Mouse (Mus musculus) yolk sac, embryonic 10.5 days (tissue): Measurements from ENCODE around the gene Tulp2.
A peak's percentile ranks its signal among the peaks of the same experiment; 100 is the strongest.

ENCODE experiments used
- DNase-seq: peaks from one replicate; pipeline ENCODE4 v3.0.0-alpha.2; 2017; ENCODE audit warnings: low spot score

The Tulp2 gene

GRCm38 (mm10) chr7:45481374-45481927, at the start of gene Tulp2:
Tulp2 (plus strand) TSS chr7:45481877.
- peak; percentile 76 for DNase-seq

- no peak for DNase-seq
Measured at GRCm38 (mm10) chr7:45433835-45434202, 47.9 kb upstream of the Tulp2 start.

- peak; percentile 100 for DNase-seq
Measured at GRCm38 (mm10) chr7:45434203-45435015, 47.3 kb upstream of the Tulp2 start, which contains the start of gene Gys1. Gys1 (plus strand) TSS chr7:45434844.

GRCm38 (mm10) chr7:45435038-45435437, 46.6 kb upstream of the Tulp2 start:
- no peak for DNase-seq

- no peak for DNase-seq
Measured at GRCm38 (mm10) chr7:45436444-45436843, 45.2 kb upstream of the Tulp2 start.

- DNase-seq = no peak
Measured at GRCm38 (mm10) chr7:45437046-45437445, 44.6 kb upstream of the Tulp2 start.

- no peak for DNase-seq
Measured at GRCm38 (mm10) chr7:45437521-45438276, 44.0 kb upstream of the Tulp2 start, which contains the start of gene Ruvbl2. Ruvbl2 (minus strand) TSS chr7:45438096.

- DNase-seq = peak; percentile 56
Measured at GRCm38 (mm10) chr7:45443526-45444420, 37.9 kb upstream of the Tulp2 start.

GRCm38 (mm10) chr7:45446589-45446988, 35.1 kb upstream of the Tulp2 start:
- no peak for DNase-seq

GRCm38 (mm10) chr7:45447325-45447990, 34.2 kb upstream of the Tulp2 start:
- DNase-seq = peak; percentile 66

- DNase-seq = no peak
Measured at GRCm38 (mm10) chr7:45449974-45450373, 31.7 kb upstream of the Tulp2 start.

- DNase-seq = peak; percentile 69
Measured at GRCm38 (mm10) chr7:45451344-45451982, 30.2 kb upstream of the Tulp2 start.

- no peak for DNase-seq
Measured at GRCm38 (mm10) chr7:45454971-45455370, 26.7 kb upstream of the Tulp2 start.

GRCm38 (mm10) chr7:45455932-45456696, 25.6 kb upstream of the Tulp2 start:
- DNase-seq = peak; percentile 62

- no peak for DNase-seq
Measured at GRCm38 (mm10) chr7:45456721-45457203, 24.9 kb upstream of the Tulp2 start.

- peak; percentile 91 for DNase-seq
Measured at GRCm38 (mm10) chr7:45457204-45458060, 24.2 kb upstream of the Tulp2 start.

GRCm38 (mm10) chr7:45458748-45459563, 22.7 kb upstream of the Tulp2 start:
- peak; percentile 87 for DNase-seq
